Mouse (Mus musculus) inflammation-experienced regulatory T-cells, adult 6 months (primary cell): ENCODE data around the gene Fam13c. TPM values are rescaled to one million over a fixed set of nuclear protein-coding genes. Genes with fewer than 3 reads are reported as not detected.

Experiments used
- ATAC-seq: one replicate; pipeline ENCODE4 v1.8.0; 2017
- polyA plus RNA-seq, 3 experiments: library from polyadenylated mRNA; unstranded; fragments of 100-300 nt; shearing (Covaris generic); gene quantifications; one replicate each; pipeline ENCODE4 v1.2.1; 2017

Fam13c gene
- polyA plus RNA-seq, 3 experiments from 2014 or later = not detected

DNA sequence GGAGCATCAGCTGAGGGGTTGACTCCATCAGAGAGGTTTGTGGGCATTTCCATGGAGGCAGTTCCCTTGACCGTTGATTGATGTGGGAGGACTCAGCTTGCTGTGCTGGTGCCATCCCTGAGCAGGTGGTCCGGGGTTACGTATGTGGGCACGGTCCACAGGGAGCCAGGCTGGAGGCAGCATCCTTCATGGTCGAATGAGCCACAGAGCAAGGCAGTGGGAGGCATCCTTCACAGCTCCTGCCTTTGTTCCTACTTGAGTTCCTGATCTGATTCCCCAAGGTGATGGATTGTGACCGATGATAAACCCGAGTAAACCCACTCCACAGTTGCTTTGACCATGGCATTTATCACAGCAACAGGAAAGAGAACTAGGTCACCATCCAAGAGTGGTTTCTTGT, 25.4 kb downstream of the Fam13c start:
- ATAC-seq = no peak

- no peak for ATAC-seq
Measured at GRCm38 (mm10) chr10:70470836-70471235, 30.6 kb downstream of the Fam13c start.

DNA sequence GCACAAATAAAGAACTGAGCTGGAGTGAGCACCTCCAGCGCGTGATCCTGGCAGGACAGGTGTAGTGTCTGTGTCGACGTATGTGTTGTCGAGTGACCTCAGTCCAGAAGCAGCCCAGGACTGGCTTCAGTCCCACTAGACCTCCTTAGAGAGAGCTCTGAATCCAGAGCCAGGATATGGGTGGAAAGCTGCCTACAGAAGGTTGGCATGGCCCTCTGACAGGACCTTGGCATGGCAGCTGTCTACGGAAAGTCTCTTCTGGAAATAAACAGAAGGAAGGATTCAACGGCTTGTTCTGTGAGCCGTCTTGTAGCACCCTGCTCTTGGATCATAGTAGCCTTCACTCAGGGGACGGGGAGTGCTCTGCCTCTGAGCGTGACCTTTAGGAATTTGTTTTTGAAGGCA, 37.5 kb downstream of the Fam13c start:
- ATAC-seq = no peak

GRCm38 (mm10) chr10:70483736-70484135, 43.5 kb downstream of the Fam13c start:
- no peak for ATAC-seq

DNA sequence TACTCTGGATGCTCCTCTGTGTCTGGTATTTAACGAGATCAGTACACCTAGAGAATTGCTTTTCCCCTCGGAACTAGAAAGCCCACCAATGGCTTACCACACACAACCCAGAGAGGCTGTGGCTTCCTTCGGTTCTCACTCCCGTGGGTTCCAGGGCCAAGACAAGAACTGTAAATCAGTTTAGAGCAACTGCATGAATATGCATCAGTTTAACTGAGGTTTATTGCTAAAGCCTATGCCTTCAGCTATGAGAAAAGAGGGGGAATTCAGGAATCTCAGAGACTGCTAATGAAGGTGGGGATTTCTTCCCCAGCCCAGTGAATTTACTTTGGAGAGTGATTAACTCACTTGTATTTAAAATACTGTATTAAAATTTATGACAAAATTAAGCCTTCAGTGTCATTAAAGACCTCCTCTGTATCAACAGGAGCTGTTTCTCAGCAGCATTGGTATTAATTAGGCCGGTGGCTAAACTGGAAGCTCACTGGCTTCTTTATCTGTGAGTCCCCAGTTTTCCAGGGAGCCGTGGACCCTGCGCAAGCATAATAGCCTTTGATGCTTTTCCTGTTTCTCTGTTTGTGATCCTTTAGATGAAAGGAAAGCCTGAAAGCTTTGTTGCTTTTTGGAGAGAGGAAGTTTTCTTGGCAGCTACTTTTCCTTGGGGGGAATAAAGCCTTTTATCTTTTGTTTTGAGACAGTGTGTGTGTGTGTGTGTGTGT, 44.4 kb downstream of the Fam13c start:
- no peak for ATAC-seq

- no peak for ATAC-seq
Measured at GRCm38 (mm10) chr10:70485287-70485612, 45.0 kb downstream of the Fam13c start.

DNA sequence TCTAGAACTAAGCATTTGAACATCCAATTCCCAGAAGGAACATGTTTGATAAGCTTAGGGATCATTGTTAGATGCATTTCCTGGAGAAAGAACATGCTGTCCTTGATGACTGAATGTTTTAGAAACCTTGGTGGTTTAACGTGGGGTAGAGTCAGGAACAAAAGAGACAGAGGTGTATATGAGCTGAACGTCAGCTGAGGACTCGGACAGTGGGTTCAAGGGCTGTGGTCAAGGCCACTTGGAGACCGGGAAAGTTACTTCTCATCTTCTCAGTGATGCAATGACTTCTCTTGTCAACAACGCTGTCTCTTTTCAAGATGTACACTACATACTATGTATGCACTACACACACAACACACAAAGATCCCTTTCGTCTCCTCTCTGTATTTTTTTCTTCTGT, 46.4 kb downstream of the Fam13c start:
- ATAC-seq = no peak

- no peak for ATAC-seq
Measured at GRCm38 (mm10) chr10:70493891-70494290, 53.6 kb downstream of the Fam13c start.

GRCm38 (mm10) chr10:70494441-70494840, 54.2 kb downstream of the Fam13c start:
- ATAC-seq = no peak

DNA sequence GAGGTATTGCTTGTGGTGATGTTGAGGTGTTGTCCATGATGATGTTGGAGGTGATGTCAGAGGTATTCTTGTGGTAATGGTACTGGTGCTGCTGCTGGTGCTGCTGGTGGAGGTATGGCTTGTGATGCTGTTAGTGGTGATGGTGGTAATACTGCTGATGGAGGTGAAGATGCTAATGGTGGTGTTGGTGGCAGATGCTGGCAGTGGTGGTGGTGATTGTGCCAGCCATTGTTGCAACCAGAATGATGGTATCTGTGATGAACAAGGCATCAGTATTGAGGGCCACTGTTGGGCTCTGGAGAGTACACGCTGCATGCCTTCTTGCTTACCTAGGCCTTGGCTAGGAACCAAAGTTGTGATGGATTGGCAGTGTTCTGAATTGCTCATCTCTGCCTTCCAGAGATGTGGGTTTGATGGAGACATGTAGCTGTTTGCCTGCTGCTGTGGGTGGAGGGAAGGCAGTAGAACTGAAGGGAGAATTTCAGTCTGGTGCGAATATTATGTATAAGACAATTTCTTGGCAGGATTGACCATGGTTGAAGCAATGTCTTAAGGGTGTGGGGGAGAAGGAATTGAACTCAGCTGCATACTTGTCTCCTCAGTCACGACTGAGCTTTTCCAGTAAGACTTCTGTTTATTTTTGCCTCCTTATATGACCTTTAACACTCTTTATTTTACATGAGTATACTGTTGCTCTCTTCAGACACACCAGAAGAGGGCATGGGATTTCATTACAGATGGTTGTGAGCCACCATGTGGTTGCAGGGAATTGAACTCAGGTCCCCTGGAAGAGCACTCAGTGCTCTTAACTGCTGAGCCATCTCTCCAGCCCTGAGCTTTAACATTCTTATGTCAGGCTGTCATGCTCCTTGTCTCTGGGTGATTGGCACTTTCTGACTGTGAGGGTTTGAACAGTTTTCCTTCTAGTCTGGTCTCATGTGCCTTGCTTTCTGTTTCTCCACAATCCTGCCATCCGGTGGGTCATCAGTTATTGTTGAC, 55.1 kb downstream of the Fam13c start:
- no peak for ATAC-seq

DNA sequence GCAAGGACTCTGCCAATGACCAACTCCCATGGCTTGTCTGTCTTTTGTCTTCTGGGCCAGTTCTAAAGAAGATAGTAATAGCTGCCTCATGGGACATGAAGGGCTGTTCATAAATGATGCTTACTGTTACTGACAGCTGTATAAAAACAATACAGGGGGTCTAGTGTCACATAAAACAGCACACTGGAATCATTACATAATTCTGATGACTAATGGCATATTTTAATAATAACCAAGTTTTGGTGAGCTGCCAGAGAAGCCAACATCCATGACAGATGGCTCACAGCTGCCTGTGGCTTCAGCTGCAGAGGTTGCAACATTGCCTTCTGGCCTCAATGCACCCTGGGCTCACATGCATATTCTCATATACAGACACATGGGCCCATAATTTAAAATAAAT, 56.7 kb downstream of the Fam13c start:
- no peak for ATAC-seq

- ATAC-seq = no peak
Measured at GRCm38 (mm10) chr10:70498328-70498727, 58.0 kb downstream of the Fam13c start.

GRCm38 (mm10) chr10:70499246-70499645, 59.0 kb downstream of the Fam13c start:
- no peak for ATAC-seq

- no peak for ATAC-seq
Measured at GRCm38 (mm10) chr10:70504871-70505270, 64.6 kb downstream of the Fam13c start.

GRCm38 (mm10) chr10:70505395-70505794, 65.1 kb downstream of the Fam13c start:
- ATAC-seq = no peak

GRCm38 (mm10) chr10:70505842-70506241, 65.6 kb downstream of the Fam13c start:
- no peak for ATAC-seq

DNA sequence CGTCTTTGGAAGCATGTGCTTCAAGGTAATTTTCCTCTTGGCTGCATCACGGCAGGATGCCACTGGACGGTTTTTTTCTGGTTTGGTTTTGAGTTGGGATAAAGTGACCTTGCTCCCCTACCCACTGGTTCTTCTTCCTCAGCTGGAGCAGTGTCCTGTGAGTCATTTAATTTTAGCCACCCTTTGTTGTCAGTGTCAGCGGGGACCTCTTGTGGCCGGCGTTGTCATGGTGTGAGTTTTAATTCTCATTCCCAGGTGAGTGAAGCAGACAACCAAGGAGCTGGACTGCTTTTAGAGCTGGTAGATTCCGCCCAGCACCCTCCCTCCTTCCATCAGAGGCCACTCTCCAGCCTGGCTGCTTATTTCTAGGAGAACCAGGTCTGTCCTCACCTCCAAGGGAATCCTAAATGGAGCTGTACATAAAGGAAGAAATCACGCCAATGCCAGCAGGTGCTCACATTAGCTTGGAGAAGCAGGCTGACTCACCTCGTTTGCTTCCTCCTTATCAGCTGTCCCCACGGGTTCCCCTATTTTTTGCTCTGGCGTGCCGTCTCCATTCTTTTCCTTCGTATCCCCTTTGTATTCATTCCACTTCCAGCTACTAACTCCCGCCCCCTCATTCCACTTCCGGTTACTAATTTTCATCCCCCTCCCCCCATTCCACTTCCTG, 66.4 kb downstream of the Fam13c start:
- ATAC-seq = no peak

GRCm38 (mm10) chr10:70507880-70508279, 67.6 kb downstream of the Fam13c start:
- ATAC-seq = no peak

- ATAC-seq = no peak
Measured at GRCm38 (mm10) chr10:70514848-70515247, 74.6 kb downstream of the Fam13c start.

GRCm38 (mm10) chr10:70516661-70517060, 76.4 kb downstream of the Fam13c start:
- ATAC-seq = no peak

GRCm38 (mm10) chr10:70519640-70520099, 79.4 kb downstream of the Fam13c start:
- ATAC-seq = no peak

- no peak for ATAC-seq
Measured at GRCm38 (mm10) chr10:70520143-70521131, 80.2 kb downstream of the Fam13c start.
